Mouse (Mus musculus) thymus, adult 2 months (tissue): ENCODE data around the gene Sprr2d.

ENCODE experiments used
- CTCF ChIP-seq: fragments of 200-500 bp; IDR thresholded peaks from 2 replicates; pipeline ENCODE4 v1.5.1; 2012; ENCODE audit warnings: mild to moderate bottlenecking, control low read depth, low read length, moderate library complexity, borderline replicate concordance; ENCODE audit not compliant: control insufficient read depth, poor library complexity, insufficient read depth; ENCODE audit errors: extremely low read depth
- POLR2A ChIP-seq: fragments of 200-500 bp; IDR thresholded peaks from 2 replicates; pipeline ENCODE4 v1.6.1; 2012; ENCODE audit warnings: mild to moderate bottlenecking, low read length, control low read depth, moderate library complexity; ENCODE audit not compliant: control insufficient read depth, poor library complexity, insufficient read depth; ENCODE audit errors: extremely low read depth

DNA sequence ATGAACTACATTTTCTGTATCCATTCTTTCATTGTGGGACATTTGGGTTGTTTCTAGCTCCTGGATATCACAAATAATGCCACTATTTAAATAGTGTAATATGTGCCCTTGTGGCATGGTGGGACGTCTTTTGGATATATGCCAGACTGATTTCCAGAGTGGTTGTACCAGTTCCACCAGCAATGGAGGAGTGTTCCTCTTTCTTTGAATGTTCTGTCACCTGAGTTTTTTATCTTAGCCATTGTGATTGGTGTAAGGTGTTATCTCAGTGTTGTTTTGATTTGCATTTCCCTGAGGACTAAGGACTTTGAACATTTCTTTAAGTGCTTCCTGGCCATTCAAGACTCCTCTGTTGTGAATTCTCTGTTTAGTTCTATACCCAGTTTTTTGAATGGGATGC lies 2.7 kb upstream of the Sprr2d start:
- no peak for TF ChIP-seq POLR2A
- TF ChIP-seq CTCF = no peak
